Mouse (Mus musculus) NIH3T3 (cell line): ENCODE measurements around the gene Washc3.

Source experiments
- DNase-seq: peaks from one replicate; pipeline ENCODE4 v3.0.0-alpha.2; 2012; ENCODE audit warnings: low read depth

The Washc3 gene

GRCm38 (mm10) chr10:88260309-88260708 is 59.4 kb downstream of the Washc3 start:
- no peak for DNase-seq

DNA sequence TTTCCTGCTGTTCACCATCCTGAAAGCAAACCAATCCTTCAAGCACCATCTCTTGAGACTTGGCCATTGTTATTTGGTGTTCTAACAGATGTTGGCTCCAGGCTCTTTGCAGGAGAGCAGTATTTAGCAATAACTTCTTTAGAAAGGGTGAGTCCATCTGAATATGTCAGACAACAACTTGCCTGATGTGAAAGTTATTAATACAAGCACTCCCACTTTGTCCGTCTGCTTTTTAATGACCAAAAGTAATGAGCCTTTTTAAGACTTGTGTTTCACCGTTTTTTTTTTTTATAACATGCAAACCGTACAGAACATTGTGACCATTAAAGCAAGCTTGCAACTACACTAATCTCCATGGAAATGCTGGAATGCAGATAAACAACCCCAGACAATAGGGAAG is 60.3 kb downstream of the Washc3 start:
- no peak for DNase-seq

GRCm38 (mm10) chr10:88263383-88263782 is 62.5 kb downstream of the Washc3 start:
- DNase-seq = no peak

DNA sequence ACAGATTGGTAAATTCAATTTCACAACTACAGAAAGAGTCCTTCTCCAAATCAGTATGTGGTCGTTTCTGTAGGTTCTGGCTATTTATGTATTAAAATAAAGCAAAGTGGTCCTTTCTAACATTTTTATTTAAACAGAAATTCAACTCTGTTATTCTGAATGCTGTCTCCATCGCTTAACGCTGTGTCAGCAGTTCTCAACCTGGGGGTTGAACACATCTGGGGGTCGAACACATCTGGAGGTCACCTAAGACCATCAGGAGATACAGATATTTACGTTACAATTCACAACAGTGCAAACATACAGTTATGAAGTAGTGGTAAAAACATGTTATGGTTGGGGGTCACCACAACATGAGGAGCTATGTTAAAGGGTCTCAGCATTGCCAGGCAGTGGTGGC is 73.2 kb downstream of the Washc3 start:
- DNase-seq = no peak

GRCm38 (mm10) chr10:88281699-88282098 is 80.8 kb downstream of the Washc3 start:
- DNase-seq = no peak

DNA sequence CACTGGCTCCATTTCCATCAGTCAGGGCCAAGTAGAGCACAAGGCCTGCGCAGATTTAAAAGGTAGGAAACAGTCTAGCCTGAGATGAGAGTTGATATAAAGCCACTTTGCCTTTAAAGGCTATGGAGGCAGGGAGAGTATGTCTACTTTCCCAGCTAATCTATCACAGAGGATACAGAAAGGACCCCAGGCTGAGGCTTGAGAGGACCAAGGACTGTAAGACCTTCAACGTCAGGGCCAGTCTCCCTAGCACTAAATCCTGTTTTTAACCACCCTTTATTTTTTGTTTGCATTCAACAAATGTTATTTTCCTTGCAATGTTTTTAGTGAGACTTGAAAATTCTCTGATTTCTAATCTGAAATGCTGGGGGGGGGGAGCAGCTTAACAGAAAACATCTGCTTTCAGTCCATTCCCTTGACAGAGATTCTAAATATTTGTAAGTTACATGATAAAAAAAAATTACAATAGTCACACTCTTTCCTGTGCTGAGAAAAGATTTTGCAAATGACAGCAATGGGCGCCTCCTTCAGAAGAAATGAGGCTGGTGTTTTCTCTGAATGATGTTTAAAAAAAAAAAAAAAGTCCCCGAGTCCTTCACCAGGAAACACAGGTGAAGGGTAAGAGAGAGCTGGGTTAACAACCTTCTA is 83.6 kb downstream of the Washc3 start:
- DNase-seq = no peak

DNA sequence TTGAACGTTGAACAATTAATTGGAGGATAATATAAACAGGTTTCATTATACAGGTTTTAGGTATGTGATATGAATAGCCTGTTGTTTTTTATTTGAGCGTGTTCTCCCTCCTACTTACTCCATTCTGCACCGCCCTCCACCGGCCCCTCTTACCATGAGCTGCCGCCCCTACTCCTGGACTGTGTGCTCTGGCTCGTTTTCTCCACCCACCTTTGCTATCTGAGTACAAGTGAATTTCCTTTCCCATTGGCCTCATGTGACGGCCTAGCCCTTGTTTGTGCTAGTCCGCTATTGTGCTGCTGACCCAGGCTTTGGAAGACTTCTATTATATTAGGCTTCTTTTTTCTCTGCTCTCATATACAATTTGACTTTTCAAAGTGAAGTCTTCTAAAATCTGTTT is 86.4 kb downstream of the Washc3 start:
- DNase-seq = no peak

DNA sequence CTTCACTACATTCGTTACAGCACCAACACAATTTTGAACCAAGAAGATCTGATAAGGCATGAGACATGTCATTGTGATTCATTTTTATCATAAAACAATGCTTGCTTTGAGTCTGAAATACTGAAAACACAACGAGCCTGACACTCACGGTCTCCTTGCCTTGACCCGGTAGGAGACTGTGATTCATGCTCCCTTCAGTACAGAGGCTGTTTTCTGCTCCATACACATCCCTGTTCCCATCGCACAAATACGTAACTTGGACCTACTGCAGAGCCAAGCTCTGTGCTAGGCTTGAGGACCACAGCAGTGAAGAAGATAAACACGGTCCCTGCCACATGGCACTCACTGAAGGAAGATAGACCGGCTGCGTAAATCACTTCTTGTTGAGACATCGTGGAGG is 87.2 kb downstream of the Washc3 start:
- DNase-seq = no peak

DNA sequence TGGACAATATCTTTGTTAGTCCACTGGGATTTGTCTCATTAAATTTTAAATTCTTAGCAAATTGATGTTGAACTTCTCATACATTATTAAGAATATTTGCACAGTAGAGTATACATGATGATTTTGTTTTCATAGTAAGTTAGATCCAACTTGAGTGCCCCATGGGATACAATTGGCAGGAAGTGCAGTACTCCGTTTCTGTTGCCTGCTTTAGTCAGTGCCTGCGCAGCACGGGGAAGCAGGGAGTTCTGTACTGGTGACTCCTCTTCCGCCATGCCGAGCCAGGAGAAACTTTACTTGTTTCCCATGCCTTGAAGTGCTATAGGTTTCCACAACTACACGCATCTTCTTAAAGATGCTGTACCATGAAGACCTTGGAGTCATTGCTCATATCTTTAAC is 94.2 kb downstream of the Washc3 start:
- no peak for DNase-seq
